Mouse (Mus musculus) midbrain, postnatal 0 days (tissue): ENCODE results near the gene Smurf1. TPM values are rescaled to one million over a fixed set of nuclear protein-coding genes. Genes with fewer than 3 reads are reported as not detected.

Source experiments
- ATAC-seq: fragments of 200-750 bp; cut with Nextera tagmentation; 2 replicates; pipeline ENCODE4 v1.8.0; 2017; ENCODE audit warnings: moderate number of reproducible peaks, mild to moderate bottlenecking, moderate TSS enrichment, moderate library complexity; ENCODE audit not compliant: low FRiP score
- DNase-seq: peaks from one replicate; pipeline ENCODE4 v3.0.0-alpha.2; 2015; ENCODE audit warnings: low spot score
- H3K27ac ChIP-seq: fragments of 300-500 bp; sonication (generic); 2 replicates; pipeline ENCODE4 v1.5.1; 2014; ENCODE audit warnings: low read depth, mild to moderate bottlenecking, low read length, mixed read lengths
- H3K27me3 ChIP-seq: fragments of 300-500 bp; sonication (generic); 2 replicates; pipeline ENCODE4 v1.6.1; 2014; ENCODE audit warnings: low read length, control low read depth, mixed read lengths; ENCODE audit not compliant: insufficient read depth
- H3K36me3 ChIP-seq: fragments of 300-500 bp; sonication (generic); 2 replicates; pipeline ENCODE4 v1.6.1; 2014; ENCODE audit warnings: low read length, control low read depth, mixed read lengths; ENCODE audit not compliant: insufficient read depth
- H3K4me1 ChIP-seq: fragments of 300-500 bp; sonication (generic); 2 replicates; pipeline ENCODE4 v1.6.1; 2014; ENCODE audit warnings: mild to moderate bottlenecking, control low read depth, antibody characterized with exemption, low read length, mixed read lengths; ENCODE audit not compliant: insufficient read depth
- H3K4me2 ChIP-seq: fragments of 300-500 bp; sonication (generic); 2 replicates; pipeline ENCODE4 v1.6.1; 2014; ENCODE audit warnings: low read depth, mild to moderate bottlenecking, low read length, mixed read lengths; ENCODE audit not compliant: poor library complexity, severe bottlenecking
- H3K4me3 ChIP-seq: fragments of 300-500 bp; sonication (generic); 2 replicates; pipeline ENCODE4 v1.5.1; 2014; ENCODE audit warnings: low read depth, mild to moderate bottlenecking, low read length, moderate library complexity
- H3K9ac ChIP-seq: fragments of 300-500 bp; sonication (generic); replicated peaks from 2 replicates; pipeline ENCODE4 v1.6.1; 2014; ENCODE audit warnings: mild to moderate bottlenecking, low read length, moderate library complexity, mixed read lengths; ENCODE audit not compliant: poor library complexity, severe bottlenecking
- H3K9me3 ChIP-seq: fragments of 300-500 bp; sonication (generic); 2 replicates; pipeline ENCODE4 v1.6.1; 2016; ENCODE audit warnings: low read length, control low read depth
- CTCF ChIP-seq: IDR thresholded peaks from 2 replicates; pipeline ENCODE4 v1.5.1; 2016; ENCODE audit warnings: antibody characterized with exemption, mild to moderate bottlenecking
- WGBS: fragments of 180-500 bp; shearing (Covaris S2); extraction: QIAGEN DNeasy Blood & Tissue Kit; methylation state at CpG from one replicate; pipeline ENCODE4 v1.1.7; 2014; 5-methylcytosine and 5-hydroxymethylcytosine counted together
- polyA plus RNA-seq: library from polyadenylated mRNA; unstranded; fragments of >200 nt; fragmentation: Nextera tagmentation; extraction: Ambion mirVana; gene quantifications from 2 replicates; pipeline ENCODE4 v1.2.1, GENCODE M21; 2015
- total RNA-seq: library from RNA; depleted of rRNA; stranded (reverse); fragments of >200 nt; gene quantifications from 2 replicates; pipeline ENCODE4 v1.2.3, GENCODE M21; 2014

Gene Smurf1
- total and polyA plus RNA-seq, 2 experiments from 2014 or later, result 28.0 to 63.0 TPM

GRCm38 (mm10) chr5:144998491-144998890 is 32.8 kb upstream of the Smurf1 start:
- Histone ChIP-seq H3K4me2 (no peak overlapping the region), H3K27ac (no peak overlapping the region), H3K36me3 (no peaks in the 10 kb centered on the region), H3K9ac (no peak overlapping the region), H3K4me3 (no peak overlapping the region), H3K4me1 (no peaks in the 10 kb centered on the region), H3K27me3 (no peaks in the 10 kb centered on the region), H3K9me3 (no peaks in the 10 kb centered on the region)
- peak; percentile 70 for TF ChIP-seq CTCF
- DNase-seq (peak; percentile 49), ATAC-seq (no peak)
- WGBS, result 47% methylated on average over 2 of the region's 2 CpGs

- H3K9me3 ChIP-seq, result no peaks in the 10 kb centered on the region
- no peaks in the 10 kb centered on the region for H3K27me3 ChIP-seq
- H3K36me3 ChIP-seq, result no peaks in the 10 kb centered on the region
- DNase-seq (no peak), ATAC-seq (no peak)
- no peak overlapping the region for H3K9ac ChIP-seq
- WGBS, result 81% methylated on average over 5 of the region's 5 CpGs
- TF ChIP-seq CTCF, result no peak
- H3K4me1 ChIP-seq, result no peaks in the 10 kb centered on the region
- no peak overlapping the region for H3K27ac ChIP-seq
- H3K4me3 ChIP-seq, result no peak overlapping the region
- H3K4me2 ChIP-seq, result no peak overlapping the region
These were observed 24.8 kb upstream of the Smurf1 start for GRCm38 (mm10) chr5:144990481-144990880.

- no peaks in the 10 kb centered on the region for H3K27me3 ChIP-seq
- ATAC-seq (no peak), DNase-seq (no peak)
- H3K9ac ChIP-seq, result no peak overlapping the region
- H3K9me3 ChIP-seq, result no peaks in the 10 kb centered on the region
- H3K4me2 ChIP-seq, result no peak overlapping the region
- no peaks in the 10 kb centered on the region for H3K36me3 ChIP-seq
- H3K4me3 ChIP-seq, result no peak overlapping the region
- no peak for TF ChIP-seq CTCF
- no peak overlapping the region for H3K27ac ChIP-seq
- WGBS, result 54% methylated on average over 2 of the region's 2 CpGs
- H3K4me1 ChIP-seq, result no peaks in the 10 kb centered on the region
These were observed 24.4 kb upstream of the Smurf1 start for GRCm38 (mm10) chr5:144990051-144990450.

GRCm38 (mm10) chr5:144989061-144989405 is 23.4 kb upstream of the Smurf1 start:
- Histone ChIP-seq H3K27ac (no peak overlapping the region), H3K9ac (no peak overlapping the region), H3K4me3 (no peak overlapping the region), H3K27me3 (no peaks in the 10 kb centered on the region), H3K4me1 (no peaks in the 10 kb centered on the region), H3K4me2 (no peak overlapping the region), H3K9me3 (0 out of 2 replicates have a peak, but pooled peaks cover 3% of the 10 kb centered on the region), H3K36me3 (no peaks in the 10 kb centered on the region)
- no peak for ATAC-seq
- 87% methylated on average over 4 of the region's 4 CpGs for WGBS
- DNase-seq, result no peak
- no peak for TF ChIP-seq CTCF

GRCm38 (mm10) chr5:144988340-144989060 is 22.9 kb upstream of the Smurf1 start:
- TF ChIP-seq CTCF, result peak; percentile 89
- Histone ChIP-seq H3K4me2 (no peak overlapping the region), H3K27me3 (no peaks in the 10 kb centered on the region), H3K9ac (no peak overlapping the region), H3K27ac (no peak overlapping the region), H3K4me3 (no peak overlapping the region), H3K36me3 (no peaks in the 10 kb centered on the region), H3K4me1 (no peaks in the 10 kb centered on the region), H3K9me3 (0 out of 2 replicates have a peak, but pooled peaks cover 3% of the 10 kb centered on the region)
- ATAC-seq, result peak; percentile 73; the same call in 1 of the 2 replicates
- WGBS, result 53% methylated on average over 9 of the region's 9 CpGs
- DNase-seq, result peak; percentile 79

GRCm38 (mm10) chr5:144987561-144987960 is 21.9 kb upstream of the Smurf1 start:
- Histone ChIP-seq H3K27ac (no peak overlapping the region), H3K27me3 (no peaks in the 10 kb centered on the region), H3K4me1 (no peaks in the 10 kb centered on the region), H3K9ac (no peak overlapping the region), H3K36me3 (no peaks in the 10 kb centered on the region), H3K4me3 (no peak overlapping the region), H3K9me3 (0 out of 2 replicates have a peak, but pooled peaks cover 3% of the 10 kb centered on the region), H3K4me2 (no peak overlapping the region)
- DNase-seq (no peak), ATAC-seq (no peak)
- WGBS, result 92% methylated on average over 13 of the region's 13 CpGs
- TF ChIP-seq CTCF, result no peak
